Comparison of ENCODE assay signal across 10 mouse cellular contexts in genomic region chr7:133040688-133041345, GRCm38 (mm10).
DNase-seq lines count a peak whose midpoint lies in the region; ATAC-seq lines count a peak whose summit lies in the region.
"Had no signal": no experiment of that assay in that cellular context is flagged by ENCODE, and none has a peak within 500 bp of the region (broad histone marks: within the 10 kb centered on the region; RNA-seq: fewer than 3 reads in every experiment).

No protein-coding gene starts in this region.

- H3K27me3 ChIP-seq in heart, embryonic 10.5 days (ENCODE audit: insufficient read depth, poor library complexity, severe bottlenecking) = no peaks in the 10 kb centered on the region
- H3K27me3 ChIP-seq in kidney, embryonic 15.5 days = no peaks in the 10 kb centered on the region

- H3K27ac ChIP-seq in heart, embryonic 10.5 days = peak overlapping the region; percentile 59
- H3K27ac ChIP-seq in kidney, embryonic 15.5 days = peak overlapping the region; percentile 81

- no peak overlapping the region for H3K9ac ChIP-seq in kidney, embryonic 15.5 days

- DNase-seq in heart, embryonic 10.5 days (ENCODE audit: low spot score) = no peak
- DNase-seq in heart, postnatal 25 days (ENCODE audit: low spot score) = no peak
- peak; percentile 66 for DNase-seq in R1 (ENCODE audit: low read depth, low spot score)
- DNase-seq in lung, postnatal 25 days (ENCODE audit: low spot score) = peak; percentile 74
- DNase-seq in adrenal gland, postnatal 25 days = no peak
- DNase-seq in cerebellum, adult 9-11 months = no peak
- DNase-seq in right cerebral cortex, adult 2 months (ENCODE audit: low spot score in 2 of 2) = no peak
- DNase-seq: thymus, postnatal 36 days had no signal

- H3K4me3 ChIP-seq in heart, embryonic 10.5 days = no peak overlapping the region
- H3K4me3 ChIP-seq in kidney, embryonic 15.5 days (replicated peaks) = no peak overlapping the region
- H3K4me3 ChIP-seq: forebrain, embryonic 10.5 days had no signal

- no peak overlapping the region for H3K4me2 ChIP-seq in kidney, embryonic 15.5 days

- intact Hi-C loops in heart, postnatal 25 days (cut with DNase I) = no loop called here

- H3K36me3 ChIP-seq in heart, embryonic 10.5 days = peaks cover 6% of the 10 kb centered on the region; the same call in 1 of the 2 replicates
- peaks cover 12% of the 10 kb centered on the region; the same call in 1 of the 2 replicates for H3K36me3 ChIP-seq in kidney, embryonic 15.5 days

- ATAC-seq in kidney, embryonic 15.5 days (replicated peaks; ENCODE audit: low FRiP score) = no peak

- peaks cover 78% of the 10 kb centered on the region for H3K4me1 ChIP-seq in heart, embryonic 10.5 days
- peaks cover 89% of the 10 kb centered on the region for H3K4me1 ChIP-seq in kidney, embryonic 15.5 days

- WGBS in heart, embryonic 10.5 days = 73% methylated on average over 3 of the region's 3 CpGs
- WGBS in kidney, embryonic 15.5 days = 63% methylated on average over 3 of the region's 3 CpGs

- no peaks in the 10 kb centered on the region for H3K9me3 ChIP-seq in heart, embryonic 10.5 days
- no peaks in the 10 kb centered on the region for H3K9me3 ChIP-seq in kidney, embryonic 15.5 days (replicated peaks)
- H3K9me3 ChIP-seq: forebrain, embryonic 10.5 days had no signal

Comparison
In these comparisons a context has a peak if more than half of its experiments do, and no peak if none do; other contexts are left out.
1. DNase-seq: peak in R1 (single experiment) and lung, postnatal 25 days (single experiment); none in heart, embryonic 10.5 days (single experiment), heart, postnatal 25 days (single experiment), adrenal gland, postnatal 25 days (single experiment), cerebellum, adult 9-11 months (single experiment) and right cerebral cortex, adult 2 months (0 of 2).